Mouse (Mus musculus) cortical plate, adult 2 months (tissue): Measurements from ENCODE around the gene Glt28d2.

Experiments
- CTCF ChIP-seq: fragments of 200-500 bp; IDR thresholded peaks from 2 replicates; pipeline ENCODE4 v1.5.1; 2011; ENCODE audit warnings: mild to moderate bottlenecking, control low read depth, low read length; ENCODE audit not compliant: insufficient read depth; ENCODE audit errors: extremely low read depth
- POLR2A ChIP-seq: fragments of 200-500 bp; IDR thresholded peaks from 2 replicates; pipeline ENCODE4 v1.6.1; 2011; ENCODE audit warnings: mild to moderate bottlenecking, low read length, control low read depth; ENCODE audit not compliant: insufficient read depth; ENCODE audit errors: extremely low read depth

GRCm38 (mm10) chr3:85880068-85880467 is 7.2 kb downstream of the Glt28d2 start:
- TF ChIP-seq CTCF: no peak
- no peak for TF ChIP-seq POLR2A
